9 mouse cellular contexts compared by ENCODE assay signal in the genomic region with DNA sequence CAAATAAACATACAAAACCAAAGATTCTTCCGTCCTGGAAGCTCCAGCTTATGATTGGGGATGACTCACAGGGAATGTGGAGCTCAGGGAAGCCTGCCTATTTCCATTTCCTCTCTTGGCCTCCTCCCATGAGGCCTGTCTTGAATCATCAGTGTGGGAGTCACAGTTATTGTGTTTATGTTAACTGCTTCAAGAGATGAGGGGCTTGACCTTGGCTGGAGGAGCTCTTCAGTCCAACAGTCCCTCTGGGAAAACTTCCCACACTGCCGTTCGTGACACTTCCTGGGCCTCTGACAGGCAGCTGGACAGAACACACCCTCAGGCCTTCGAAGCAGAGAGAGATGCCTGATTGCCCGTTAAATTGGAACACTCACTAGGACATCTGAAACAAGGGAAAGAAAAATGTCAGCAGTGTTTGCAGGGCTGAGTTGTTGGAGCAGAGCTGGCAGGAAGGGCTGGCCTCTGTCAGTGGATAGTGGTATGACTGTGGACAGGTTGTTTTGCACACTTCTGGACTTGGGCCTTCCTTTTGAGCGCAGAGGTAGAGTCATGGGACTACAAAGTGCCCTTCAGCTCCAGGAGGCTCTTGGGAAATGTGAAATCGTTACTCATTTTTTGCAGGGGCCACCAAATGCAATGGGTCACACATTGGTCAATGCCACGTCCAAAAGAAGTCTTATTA.
DNase-seq lines count a peak whose midpoint lies in the region; ATAC-seq and TF ChIP-seq lines count a peak whose summit lies in the region.
"Had no signal": no experiment of that assay in that cellular context is flagged by ENCODE, and none has a peak within 500 bp of the region (broad histone marks: within the 10 kb centered on the region; RNA-seq: fewer than 3 reads in every experiment).

No protein-coding gene starts in this region.

- no peak for TF ChIP-seq POLR2A in kidney, adult 2 months (IDR thresholded peaks at IDR 0.05; ENCODE audit: low read depth, low read length)

- ATAC-seq in lung, embryonic 15.5 days (ENCODE audit: borderline replicate concordance, extremely low read depth, low FRiP score, low TSS enrichment): peak; percentile 88
- ATAC-seq in megakaryocyte-erythroid progenitor cell, adult 5-6 weeks (replicated peaks; ENCODE audit: low FRiP score, low TSS enrichment, poor library complexity, severe bottlenecking): no peak

- intact Hi-C loops in left cerebral cortex, adult 2 months (cut with DNase I): no loop called here
- intact Hi-C loops in gastrocnemius, adult 2 months (cut with DNase I): no loop called here

- TF ChIP-seq CTCF in left cerebral cortex, adult 2 months (IDR thresholded peaks at IDR 0.05): no peak
- TF ChIP-seq CTCF in gastrocnemius, adult 2 months (IDR thresholded peaks at IDR 0.05): no peak
- TF ChIP-seq CTCF in kidney, adult 2 months (conservative IDR thresholded peaks at IDR 0.05; ENCODE audit: insufficient read depth, insufficient read length, low read depth, low read length): no peak

- no peaks in the 10 kb centered on the region for H3K9me3 ChIP-seq in lung, embryonic 15.5 days
- H3K9me3 ChIP-seq: limb, embryonic 12.5 days had no signal

- H3K4me1 ChIP-seq in kidney, adult 2 months (ENCODE audit: control insufficient read depth, insufficient read depth, low read length): no peaks in the 10 kb centered on the region
- no peaks in the 10 kb centered on the region for H3K4me1 ChIP-seq in lung, embryonic 15.5 days
- H3K4me1 ChIP-seq: limb, embryonic 12.5 days had no signal

- no peak overlapping the region for H3K9ac ChIP-seq in lung, embryonic 15.5 days
- H3K9ac ChIP-seq: limb, embryonic 12.5 days had no signal

- DNase-seq in left cerebral cortex, adult 2 months (ENCODE audit: extremely low spot score in 1 of 2, low spot score in 2 of 2): peak; percentile 11 to 17
- DNase-seq in left cerebral cortex, adult 11 months (ENCODE audit: low spot score): no peak
- DNase-seq in gastrocnemius, adult 2 months: peak; percentile 55
- DNase-seq in kidney, adult 2 months: peak; percentile 35
- peak; percentile 21 for DNase-seq in telencephalon, adult 2 months (ENCODE audit: low read depth, low spot score)
- DNase-seq in spleen, postnatal 36 days (ENCODE audit: low spot score in 2 of 2): no peak

- H3K36me3 ChIP-seq in kidney, adult 2 months (ENCODE audit: control insufficient read depth, insufficient read depth, low read length): no peaks in the 10 kb centered on the region
- H3K36me3 ChIP-seq in lung, embryonic 15.5 days: no peaks in the 10 kb centered on the region
- H3K36me3 ChIP-seq: limb, embryonic 12.5 days had no signal

- H3K4me2 ChIP-seq in lung, embryonic 15.5 days: no peak overlapping the region
- H3K4me2 ChIP-seq: limb, embryonic 12.5 days had no signal

- no peak overlapping the region for H3K27ac ChIP-seq in left cerebral cortex, adult 2 months
- H3K27ac ChIP-seq in gastrocnemius, adult 2 months: peak overlapping the region; percentile 24; the same call in 1 of the 2 replicates
- H3K27ac ChIP-seq in kidney, adult 2 months (ENCODE audit: insufficient read depth, low read depth, low read length): no peak overlapping the region
- no peak overlapping the region for H3K27ac ChIP-seq in lung, embryonic 15.5 days
- H3K27ac ChIP-seq: limb, embryonic 12.5 days had no signal

- H3K27me3 ChIP-seq in kidney, adult 2 months (replicated peaks; ENCODE audit: control insufficient read depth, insufficient read depth, low read length): no peaks in the 10 kb centered on the region
- H3K27me3 ChIP-seq in lung, embryonic 15.5 days: no peaks in the 10 kb centered on the region
- H3K27me3 ChIP-seq: limb, embryonic 12.5 days had no signal

- 32% methylated on average over 8 of the region's 8 CpGs for WGBS in kidney, adult 2 months
- 43% methylated on average over 8 of the region's 8 CpGs for WGBS in lung, embryonic 15.5 days

- H3K4me3 ChIP-seq in left cerebral cortex, adult 2 months: no peak overlapping the region
- no peak overlapping the region for H3K4me3 ChIP-seq in gastrocnemius, adult 2 months
- no peak overlapping the region for H3K4me3 ChIP-seq in kidney, adult 2 months (ENCODE audit: insufficient read depth, low read depth, low read length)
- no peak overlapping the region for H3K4me3 ChIP-seq in lung, embryonic 15.5 days
- H3K4me3 ChIP-seq: limb, embryonic 12.5 days had no signal

Comparison
In these comparisons a context has a peak if more than half of its experiments do, and no peak if none do; other contexts are left out.
1. DNase-seq: peak in left cerebral cortex, adult 2 months (2 of 2), gastrocnemius, adult 2 months (single experiment), kidney, adult 2 months (single experiment) and telencephalon, adult 2 months (single experiment); none in left cerebral cortex, adult 11 months (single experiment) and spleen, postnatal 36 days (0 of 2).